Mouse (Mus musculus) E14TG2a.4 (cell line): Measurements from ENCODE around the gene Ifitm3.
"Not testable (repeated sequence)": the region's sequence is repeated elsewhere in the genome, so short reads cannot be mapped to it uniquely, and the experiment has no call there.

Experiments used
- H3K27me3 ChIP-seq: 2 replicates; pipeline ENCODE4 v1.6.1; 2014; ENCODE audit warnings: low read length, control low read depth; ENCODE audit not compliant: insufficient read depth
- H3K36me3 ChIP-seq: 2 replicates; pipeline ENCODE4 v1.6.1; 2014; ENCODE audit warnings: low read length, control low read depth; ENCODE audit not compliant: insufficient read depth
- H3K4me1 ChIP-seq: replicated peaks from 2 replicates; pipeline ENCODE4 v1.6.1; 2014; ENCODE audit warnings: low read depth, low read length, control low read depth
- H3K4me3 ChIP-seq: replicated peaks from 2 replicates; pipeline ENCODE4 v1.5.1; 2014; ENCODE audit warnings: mild to moderate bottlenecking, low read length
- H3K9me3 ChIP-seq: 2 replicates; pipeline ENCODE4 v1.6.1; 2014; ENCODE audit warnings: low read length, control low read depth
- CTCF ChIP-seq: conservative IDR thresholded peaks from 2 replicates; pipeline ENCODE4 v1.5.1; 2014; ENCODE audit warnings: low read length
- NANOG ChIP-seq: IDR thresholded peaks from 2 replicates; pipeline ENCODE4 v1.6.1; 2014; ENCODE audit warnings: borderline replicate concordance, low read length, mixed read lengths
- POU5F1 ChIP-seq: IDR thresholded peaks from 2 replicates; pipeline ENCODE4 v1.6.1; 2014; ENCODE audit warnings: low read length, borderline replicate concordance

The Ifitm3 gene

GRCm38 (mm10) chr7:140975465-140975864, 35.1 kb downstream of the Ifitm3 start:
- Histone ChIP-seq H3K4me3 (peak overlapping the region; percentile 8; the same call in 1 of the 2 replicates), H3K36me3 (peaks cover 21% of the 10 kb centered on the region), H3K9me3 (no peaks in the 10 kb centered on the region), H3K27me3 (no peaks in the 10 kb centered on the region), H3K4me1 (peaks cover 81% of the 10 kb centered on the region)
- TF ChIP-seq POU5F1 = no peak
- no peak for TF ChIP-seq NANOG
- TF ChIP-seq CTCF = no peak

- peaks cover 24% of the 10 kb centered on the region for H3K36me3 ChIP-seq
- TF ChIP-seq NANOG (no peak), CTCF (no peak), POU5F1 (no peak)
- no peaks in the 10 kb centered on the region for H3K9me3 ChIP-seq
- H3K4me1 ChIP-seq = peaks cover 83% of the 10 kb centered on the region
- H3K4me3 ChIP-seq = peak overlapping the region; percentile 8
- no peaks in the 10 kb centered on the region for H3K27me3 ChIP-seq
Observed at GRCm38 (mm10) chr7:140974940-140975339, 35.6 kb downstream of the Ifitm3 start.

DNA sequence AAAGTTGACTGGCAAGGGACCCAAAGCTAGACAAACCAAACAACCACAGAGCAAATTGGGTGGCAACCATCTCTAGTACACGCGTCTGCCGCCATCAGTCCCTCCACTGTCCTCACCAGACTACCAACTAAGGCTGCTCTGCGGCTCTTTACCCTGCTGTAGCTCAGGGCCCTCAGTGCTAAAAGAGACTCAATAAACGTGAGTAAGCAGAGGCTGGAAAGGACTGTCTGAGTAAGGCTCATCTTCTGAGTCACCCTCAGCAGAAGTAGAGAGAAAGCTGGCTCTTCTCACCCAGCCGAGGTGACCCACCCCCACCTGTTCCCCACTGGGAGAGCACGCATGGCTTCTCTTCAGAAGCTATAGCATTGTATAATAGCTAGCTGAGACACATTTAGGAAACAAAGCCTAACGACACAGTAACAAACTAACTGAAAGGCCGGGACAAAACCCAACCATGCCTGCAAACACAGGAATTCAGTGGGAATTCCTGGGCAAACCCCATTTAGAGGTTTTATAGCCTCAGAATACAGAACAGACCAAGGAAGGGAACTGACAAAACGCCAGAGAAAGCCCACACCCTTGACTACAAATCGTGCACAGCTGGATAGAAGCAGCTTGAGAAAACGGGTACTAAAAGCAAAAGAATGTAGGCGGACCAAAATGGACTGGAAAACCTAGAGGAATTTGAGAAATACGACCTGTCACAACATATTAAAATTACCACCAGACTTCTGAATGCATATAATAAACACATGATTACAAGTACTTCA, 37.0 kb downstream of the Ifitm3 start:
- TF ChIP-seq POU5F1 (no peak), CTCF (no peak), NANOG (no peak)
- Histone ChIP-seq H3K4me3 (0 out of 2 replicates have a peak overlapping the region, but pooled peaks have one; percentile 39), H3K36me3 (peaks cover 32% of the 10 kb centered on the region), H3K27me3 (no peaks in the 10 kb centered on the region), H3K9me3 (no peaks in the 10 kb centered on the region), H3K4me1 (peaks cover 94% of the 10 kb centered on the region)

- Histone ChIP-seq H3K4me3 (peak overlapping the region; percentile 79), H3K4me1 (peaks cover 88% of the 10 kb centered on the region), H3K9me3 (no peaks in the 10 kb centered on the region), H3K36me3 (peaks cover 32% of the 10 kb centered on the region), H3K27me3 (no peaks in the 10 kb centered on the region)
- TF ChIP-seq NANOG (no peak), CTCF (no peak), POU5F1 (no peak)
Observed at GRCm38 (mm10) chr7:140971479-140972171, 38.9 kb downstream of the Ifitm3 start.

- TF ChIP-seq POU5F1 (no peak), NANOG (no peak), CTCF (no peak)
- Histone ChIP-seq H3K4me1 (peaks cover 88% of the 10 kb centered on the region), H3K9me3 (no peaks in the 10 kb centered on the region), H3K4me3 (peak overlapping the region; percentile 79), H3K36me3 (peaks cover 32% of the 10 kb centered on the region), H3K27me3 (no peaks in the 10 kb centered on the region)
Observed at GRCm38 (mm10) chr7:140970931-140971330, 39.6 kb downstream of the Ifitm3 start.

DNA sequence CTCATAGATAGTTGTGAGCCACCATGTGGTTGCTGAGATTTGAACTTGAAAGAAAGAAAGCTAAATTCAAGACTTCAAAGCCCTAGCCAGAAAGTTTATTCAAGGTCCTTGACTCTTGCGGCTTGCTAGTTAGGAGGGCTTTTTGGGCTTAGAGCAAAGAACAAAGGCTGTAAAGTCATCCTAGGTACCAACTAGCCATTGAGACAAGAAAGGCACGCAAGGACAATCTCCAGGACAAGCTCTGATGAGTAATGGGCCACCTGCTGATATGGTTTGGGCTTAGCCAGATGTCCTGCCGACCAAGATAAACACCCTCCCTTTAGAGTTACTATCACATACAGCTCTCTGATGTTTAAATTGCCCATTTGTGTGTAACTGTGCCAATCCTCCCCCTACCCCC, 41.9 kb downstream of the Ifitm3 start:
- not testable (repeated sequence) for H3K27me3 ChIP-seq, H3K9me3 ChIP-seq
- peaks cover 88% of the 10 kb centered on the region for H3K4me1 ChIP-seq
- H3K4me3 ChIP-seq = peak overlapping the region; percentile 79
- H3K36me3 ChIP-seq = peaks cover 32% of the 10 kb centered on the region

DNA sequence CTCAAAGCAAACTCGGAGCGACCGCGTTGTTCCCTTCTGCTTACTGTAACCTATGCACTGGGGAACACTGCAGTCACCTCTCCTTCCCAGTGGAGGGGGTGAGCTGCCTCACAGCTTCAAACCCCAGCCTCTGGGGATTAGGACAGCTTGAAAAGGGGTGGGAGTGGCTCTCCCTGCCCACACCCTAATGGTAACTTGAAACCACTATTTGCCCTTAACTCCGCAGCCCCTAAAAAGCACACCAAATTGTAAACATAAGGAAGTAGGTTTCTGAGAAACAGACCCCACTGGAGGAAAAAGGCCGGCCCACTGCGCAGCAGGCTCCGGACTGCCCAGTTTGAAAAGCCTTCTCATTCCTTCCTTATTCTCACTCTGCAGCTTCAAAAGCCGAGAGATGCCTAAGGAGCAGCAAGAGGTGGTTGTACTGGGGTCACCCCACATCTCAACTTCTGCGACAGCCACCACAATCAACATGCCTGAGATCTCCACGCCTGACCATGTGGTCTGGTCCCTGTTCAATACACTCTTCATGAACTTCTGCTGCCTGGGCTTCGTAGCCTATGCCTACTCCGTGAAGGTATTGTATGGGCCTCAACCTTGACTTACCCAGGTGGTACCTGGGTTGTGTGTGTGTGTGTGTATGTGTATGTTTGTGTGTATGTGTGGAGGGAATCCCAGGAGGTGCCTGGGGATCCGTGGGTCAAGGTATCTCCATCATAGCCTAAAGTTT, 42.5 kb downstream of the Ifitm3 start:
- H3K4me3 ChIP-seq = peak overlapping the region; percentile 79
- peaks cover 87% of the 10 kb centered on the region for H3K4me1 ChIP-seq
- H3K9me3 ChIP-seq = no peaks in the 10 kb centered on the region
- TF ChIP-seq NANOG (no peak), CTCF (no peak), POU5F1 (no peak)
- peaks cover 32% of the 10 kb centered on the region for H3K36me3 ChIP-seq
- H3K27me3 ChIP-seq = no peaks in the 10 kb centered on the region

- peaks cover 31% of the 10 kb centered on the region for H3K36me3 ChIP-seq
- no peaks in the 10 kb centered on the region for H3K9me3 ChIP-seq
- TF ChIP-seq CTCF (no peak), POU5F1 (no peak), NANOG (no peak)
- H3K27me3 ChIP-seq = no peaks in the 10 kb centered on the region
- peak within 1 kb of the TSS; percentile 79 for H3K4me3 ChIP-seq
- H3K4me1 ChIP-seq = peaks cover 87% of the 10 kb centered on the region
Observed at GRCm38 (mm10) chr7:140966921-140967320, 43.6 kb downstream of the Ifitm3 start, which contains the start of gene Ifitm1. Ifitm1 (plus strand) TSS chr7:140967221.
